Mouse (Mus musculus): ENCODE data around the gene Rfx8.

Rfx8 gene

DNA sequence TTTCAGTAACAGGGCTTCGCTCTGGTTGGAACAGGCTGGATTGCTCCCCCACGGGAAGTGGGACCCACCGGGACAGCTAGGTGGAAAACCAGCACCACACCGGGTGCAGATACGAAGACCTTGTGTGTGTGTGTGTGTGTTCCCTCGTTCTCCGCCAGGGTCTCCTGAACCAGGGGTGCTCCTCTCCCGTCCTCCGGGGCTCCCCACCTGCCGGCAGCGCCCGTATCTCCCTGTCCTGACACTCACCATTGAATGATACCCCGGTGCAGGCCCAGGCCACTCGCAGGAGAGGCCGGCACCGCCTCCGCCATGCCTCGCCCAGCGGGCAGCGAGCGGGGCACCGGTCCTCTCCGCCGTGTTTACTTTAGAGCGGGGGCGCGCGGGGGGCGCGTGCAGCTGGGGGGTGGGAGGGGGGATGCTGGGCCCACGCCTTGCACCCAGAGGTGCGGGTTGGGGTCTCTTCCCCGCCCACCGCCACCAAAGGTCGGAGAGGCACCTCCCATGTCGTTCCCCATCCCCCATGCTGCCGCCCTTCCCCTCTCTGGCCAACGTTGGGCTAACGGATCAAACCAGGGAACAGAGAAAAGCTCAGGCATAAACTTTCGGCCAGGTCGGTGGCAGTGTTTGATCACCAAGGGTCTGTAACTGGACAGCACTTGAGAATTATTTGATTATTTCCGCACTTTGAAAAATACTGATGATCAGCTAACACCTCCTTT lies at the start of gene Rfx8:
Gene Rfx8 (minus strand): TSS at position 366 of the 719 bp plus-strand sequence.
- DNase-seq, result no peak

DNA sequence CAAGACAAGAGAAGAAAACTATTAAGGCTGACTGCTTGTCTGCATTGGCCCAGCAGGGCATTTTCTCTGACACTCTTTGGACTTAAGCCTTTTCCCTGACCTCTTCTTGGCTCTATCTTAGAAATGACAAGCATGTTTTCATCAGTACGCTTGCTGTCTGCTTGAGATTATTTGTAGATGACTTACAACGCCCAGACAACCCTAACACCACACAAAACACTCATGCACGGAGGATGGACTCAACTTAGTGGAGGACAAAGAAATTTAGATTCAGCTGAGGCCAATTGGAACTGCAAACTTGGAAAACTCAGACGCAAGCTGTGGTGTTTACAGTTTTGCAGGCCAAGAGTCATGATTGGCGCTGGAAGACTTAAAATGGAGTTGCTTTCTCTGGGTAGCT lies 49.6 kb upstream of the Rfx8 start:
- DNase-seq, result no peak

DNA sequence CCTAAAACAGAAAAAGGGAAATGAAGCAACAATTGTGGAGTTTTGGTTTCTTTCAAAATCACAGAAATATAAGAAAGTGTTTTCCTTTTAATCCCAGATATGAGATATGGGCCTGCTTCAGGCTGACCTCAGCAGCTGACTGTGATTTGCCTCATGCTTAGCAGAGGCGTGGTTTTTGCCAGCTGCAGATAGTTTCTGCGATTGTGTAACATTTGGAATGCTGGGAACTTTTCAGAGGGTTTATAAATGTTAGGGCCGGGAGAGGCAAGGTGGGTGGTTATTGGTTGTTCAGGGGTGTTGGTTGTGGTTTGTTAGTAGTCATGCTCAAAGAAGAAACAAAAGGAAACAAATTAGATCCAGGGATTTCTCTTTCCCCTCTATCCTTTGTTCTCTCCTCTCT lies 47.2 kb upstream of the Rfx8 start:
- DNase-seq, result no peak

DNA sequence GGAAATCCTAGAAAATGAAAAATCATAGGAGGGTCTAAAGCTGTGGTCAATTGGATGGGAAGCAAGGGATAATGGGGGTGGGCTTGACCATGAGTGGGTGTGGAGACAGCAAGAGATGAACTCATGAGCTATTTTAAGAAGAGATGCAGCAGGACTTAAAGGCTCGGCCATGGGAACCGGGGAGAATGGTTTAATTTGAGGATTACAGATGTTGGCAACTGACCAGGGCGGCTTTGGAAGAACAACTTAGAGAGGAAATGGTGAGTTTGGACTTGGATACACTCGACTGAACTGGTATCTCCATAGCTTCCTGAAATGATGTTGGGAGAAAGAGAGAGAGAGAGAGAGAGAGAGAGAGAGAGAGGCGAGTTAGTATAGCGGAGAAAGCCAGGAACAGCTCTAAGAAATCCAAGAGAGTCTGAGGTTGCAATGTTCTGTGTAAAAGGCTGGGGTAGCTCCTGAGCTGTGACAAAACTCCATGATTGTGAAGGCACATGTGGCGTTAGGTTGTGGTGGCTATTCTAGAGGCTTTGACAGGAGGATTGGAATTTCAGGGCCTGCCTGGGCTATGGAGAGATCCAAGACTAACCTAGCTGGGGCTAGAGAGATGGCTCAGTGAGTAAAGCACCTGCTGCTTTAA lies 45.2 kb upstream of the Rfx8 start:
- no peak for DNase-seq

DNA sequence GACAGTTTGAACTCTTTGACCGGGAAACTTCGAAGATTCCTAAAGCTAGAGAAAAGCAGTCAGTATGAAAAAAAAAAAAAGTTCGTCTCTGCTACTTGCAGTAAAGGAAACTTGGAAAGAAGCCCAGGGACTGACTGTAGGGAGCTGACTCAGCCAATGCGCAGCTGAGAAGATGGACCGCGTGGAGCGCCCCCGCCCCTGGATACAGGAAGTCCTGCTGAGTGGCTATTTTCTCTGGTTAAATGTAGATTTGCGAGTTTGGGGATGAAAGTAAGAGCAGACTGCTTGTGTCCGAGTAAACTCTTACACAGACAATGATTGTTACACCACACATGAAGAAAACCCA lies 41.2 kb upstream of the Rfx8 start:
- DNase-seq, result peak; percentile 91

DNA sequence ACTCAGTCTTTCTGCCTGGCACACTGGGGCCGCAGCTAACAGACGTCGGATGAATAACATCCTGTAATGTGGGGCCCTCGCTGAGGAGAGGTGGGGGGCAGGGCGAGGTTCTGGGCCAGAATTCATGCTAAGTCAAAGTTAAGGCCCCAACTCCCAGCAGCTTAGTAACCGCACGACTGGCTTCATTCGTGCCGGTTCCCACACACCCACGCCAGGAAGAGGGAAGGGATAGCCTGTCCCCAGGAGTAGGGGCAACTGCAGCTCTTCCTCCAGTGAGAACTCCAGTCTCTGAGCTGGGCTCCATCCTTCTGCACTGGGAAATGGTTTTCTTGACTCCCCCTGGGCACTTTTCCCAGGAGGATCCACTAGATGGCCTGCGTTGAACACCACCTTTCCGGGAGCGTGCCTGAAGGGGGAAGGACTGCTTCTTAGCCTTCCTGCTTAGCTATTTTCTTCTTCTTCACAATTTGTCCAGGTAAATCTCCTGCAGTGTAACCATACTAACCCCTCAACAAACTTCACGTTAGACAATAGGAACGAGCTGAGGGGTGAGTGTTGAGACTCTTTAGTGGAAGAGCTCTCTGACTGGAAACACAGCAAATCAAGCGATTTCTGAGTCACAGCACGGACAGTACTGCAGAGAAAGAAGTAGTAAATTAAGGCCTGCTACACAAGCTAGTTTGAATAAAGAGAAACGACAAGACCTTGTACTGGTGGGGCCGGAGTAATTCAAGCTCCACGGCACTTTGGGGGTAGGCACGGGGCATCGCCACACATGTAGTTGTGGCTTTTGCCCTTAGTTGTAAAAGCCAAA lies 40.6 kb upstream of the Rfx8 start:
- peak; percentile 79 for DNase-seq

DNA sequence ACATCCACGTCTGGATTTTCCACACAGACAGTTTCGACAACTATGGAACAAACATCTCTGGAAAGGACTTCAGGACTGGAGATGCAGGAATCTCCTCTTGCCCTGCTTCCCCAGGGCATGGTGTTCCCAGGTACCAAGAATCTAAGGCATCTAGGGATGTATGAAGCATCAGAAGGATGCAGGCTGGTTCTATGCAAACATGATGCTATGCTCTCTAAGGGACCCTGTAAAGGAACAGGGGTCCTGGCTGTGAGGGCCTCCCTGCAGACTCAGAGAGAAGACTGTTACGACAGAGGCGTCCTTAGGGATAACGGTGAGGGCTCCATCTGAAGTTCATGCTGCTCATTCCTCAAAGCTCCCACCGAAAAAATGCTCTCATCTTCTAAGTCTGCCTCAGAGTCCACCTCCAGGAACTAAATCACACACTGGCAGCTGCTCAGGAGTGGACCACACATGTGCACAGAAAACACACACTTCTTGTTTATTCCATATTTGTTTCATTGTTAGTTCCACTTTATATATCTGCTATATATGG lies 39.5 kb upstream of the Rfx8 start:
- DNase-seq, result no peak

DNA sequence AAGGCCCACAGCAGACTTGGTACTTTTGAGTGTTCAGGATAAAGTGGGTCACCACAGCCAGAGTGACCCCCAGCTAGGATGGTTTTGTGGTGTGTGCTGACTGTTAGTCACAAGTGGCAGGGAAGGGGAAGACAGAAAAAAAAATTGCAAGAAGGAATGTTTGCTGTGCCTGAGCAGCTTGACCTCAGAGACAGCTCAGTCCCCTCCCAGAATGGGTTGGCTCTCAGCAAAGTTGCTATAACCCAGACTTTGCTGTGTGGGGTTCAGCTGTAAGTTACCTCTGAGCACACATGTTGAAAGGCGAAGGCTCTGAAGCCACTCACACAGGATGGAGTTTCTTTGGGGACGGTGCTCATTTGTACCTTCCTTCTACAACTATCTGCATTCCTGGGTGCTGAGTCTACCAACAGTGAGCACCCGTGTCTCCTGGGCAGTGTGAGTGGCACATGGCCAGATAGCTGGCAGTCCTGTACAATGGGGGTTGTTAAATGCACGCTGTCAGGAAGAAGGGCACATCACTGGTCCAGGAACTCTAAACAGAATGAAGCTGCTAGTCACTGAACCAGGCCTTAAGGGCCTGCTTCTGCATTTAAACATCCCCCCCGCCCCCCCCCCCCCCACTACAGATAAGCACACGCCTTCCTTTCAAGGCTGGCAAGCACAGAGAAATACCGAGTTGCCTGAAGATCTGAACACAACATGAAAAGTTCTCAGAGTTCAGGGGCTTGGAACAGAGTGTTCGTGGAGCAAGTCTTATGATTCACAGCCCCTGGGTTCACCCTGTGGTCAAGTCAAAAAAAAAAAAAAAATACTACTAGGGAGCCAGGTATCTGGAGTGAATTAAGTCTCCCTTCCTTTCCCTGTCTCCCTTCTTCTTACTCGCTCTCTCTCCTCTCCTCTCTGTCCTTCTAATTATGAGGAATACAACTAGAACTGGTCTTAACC lies 38.7 kb upstream of the Rfx8 start:
- DNase-seq, result no peak

DNA sequence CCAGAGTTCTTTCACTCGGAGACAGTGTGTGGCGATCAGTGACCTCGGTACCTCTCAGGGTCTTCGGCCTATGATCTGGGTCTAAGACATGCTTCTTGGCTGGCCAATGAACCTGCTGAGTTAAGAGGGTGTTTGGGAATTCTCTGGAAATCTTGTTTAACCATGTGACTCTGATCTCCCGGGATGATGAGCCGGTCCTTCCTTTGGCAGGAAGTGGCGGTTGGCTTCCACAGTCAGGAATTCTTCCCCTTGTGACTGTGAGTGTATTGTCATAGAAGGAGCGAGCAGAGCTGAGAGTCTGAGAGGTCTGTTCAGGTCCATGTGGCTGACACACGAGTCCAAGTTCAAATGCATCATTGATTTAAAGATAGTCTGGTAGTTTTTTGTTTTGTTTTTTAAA lies 37.4 kb upstream of the Rfx8 start:
- peak; percentile 43 for DNase-seq

DNA sequence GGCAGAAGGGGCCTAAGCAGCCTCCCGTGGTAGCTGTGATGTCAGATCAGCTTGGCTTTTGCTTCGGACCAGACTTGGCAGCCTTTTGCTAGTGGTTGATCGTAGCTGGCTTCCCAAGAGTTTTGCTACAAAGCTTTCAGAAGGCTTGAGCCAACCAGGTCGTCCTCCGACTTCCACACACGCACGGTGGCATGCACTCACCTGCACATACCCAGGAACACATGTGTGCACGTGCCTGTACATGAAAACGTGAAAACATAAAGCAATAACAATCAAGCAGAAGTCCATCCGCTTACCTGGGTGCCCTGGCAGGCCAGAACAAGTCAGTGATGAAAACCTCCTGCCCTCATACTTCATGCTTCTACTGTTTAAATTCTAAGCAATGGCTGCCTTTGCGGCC lies 36.2 kb upstream of the Rfx8 start:
- no peak for DNase-seq

DNA sequence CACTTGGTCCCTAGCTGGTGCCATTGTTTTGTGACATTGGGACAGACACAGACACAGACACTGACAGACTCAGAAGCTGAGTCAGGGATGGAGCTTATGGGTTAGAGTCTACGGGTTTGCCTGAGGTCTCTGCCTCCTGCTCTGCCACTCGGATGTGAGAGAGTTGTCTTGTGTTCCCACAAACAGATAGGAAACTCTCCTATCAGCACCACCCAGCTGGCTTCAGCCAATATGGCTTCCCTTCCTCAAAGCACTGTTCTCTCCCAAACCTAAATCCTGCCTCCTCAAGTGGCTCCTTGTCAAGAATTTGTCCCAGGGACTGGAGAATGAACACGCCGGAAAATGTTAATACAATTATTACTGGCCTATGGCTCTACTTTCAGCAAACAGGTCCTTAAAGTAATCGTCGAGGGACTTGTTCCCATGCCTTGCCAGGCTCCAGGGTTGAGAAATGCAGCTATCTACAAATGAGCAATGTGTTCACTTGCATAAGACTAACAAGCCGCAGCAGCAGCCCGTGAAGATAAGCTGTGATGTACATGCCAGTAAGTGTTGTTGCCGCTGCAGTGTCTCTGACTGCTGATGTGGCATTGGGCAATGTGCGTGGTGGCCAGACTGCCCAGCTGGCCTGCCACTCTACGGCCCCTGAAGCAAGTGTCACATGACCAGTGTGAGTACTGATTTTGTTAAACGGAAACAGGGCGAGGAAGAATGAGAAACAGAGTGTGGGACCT lies 33.6 kb upstream of the Rfx8 start:
- no peak for DNase-seq

DNA sequence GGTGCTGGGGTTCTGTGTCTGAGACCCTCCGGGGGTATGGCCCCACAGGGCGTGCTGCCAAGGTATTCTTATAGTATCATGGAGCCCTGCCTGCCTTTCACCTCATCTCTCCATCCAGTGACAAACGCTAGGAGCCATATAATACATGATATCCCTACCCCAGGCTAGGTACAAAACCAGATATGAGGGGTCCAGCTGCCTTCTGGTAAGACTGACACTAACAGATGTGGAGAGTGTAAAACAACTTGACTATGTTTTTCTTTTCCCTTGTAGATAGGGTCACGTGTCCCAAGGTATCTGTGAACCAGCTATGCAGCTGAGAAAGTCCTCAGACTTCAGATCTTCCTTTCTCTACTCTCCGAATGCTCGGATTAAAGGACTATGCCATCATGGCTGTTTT lies 30.7 kb upstream of the Rfx8 start:
- DNase-seq, result no peak

DNA sequence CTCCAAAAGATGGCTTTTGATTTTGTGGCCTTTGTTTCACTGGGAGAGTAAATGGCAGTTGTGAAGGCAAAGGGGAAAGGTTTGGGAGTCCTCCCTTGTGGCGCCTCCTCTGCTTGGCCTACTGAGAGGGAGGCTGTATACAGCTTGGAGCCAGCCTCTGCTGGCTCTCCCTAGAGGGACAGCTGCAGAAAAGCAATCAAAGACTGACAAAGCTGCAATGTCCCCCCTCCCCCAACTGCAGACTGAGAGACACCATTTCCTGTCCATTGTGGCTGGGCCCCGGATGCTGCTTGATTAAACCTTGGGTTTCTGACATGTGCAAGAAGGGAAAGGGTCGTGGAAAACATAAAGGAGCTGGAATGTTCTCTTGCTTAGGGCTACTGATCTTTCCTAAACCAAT lies 28.9 kb upstream of the Rfx8 start:
- DNase-seq, result no peak

DNA sequence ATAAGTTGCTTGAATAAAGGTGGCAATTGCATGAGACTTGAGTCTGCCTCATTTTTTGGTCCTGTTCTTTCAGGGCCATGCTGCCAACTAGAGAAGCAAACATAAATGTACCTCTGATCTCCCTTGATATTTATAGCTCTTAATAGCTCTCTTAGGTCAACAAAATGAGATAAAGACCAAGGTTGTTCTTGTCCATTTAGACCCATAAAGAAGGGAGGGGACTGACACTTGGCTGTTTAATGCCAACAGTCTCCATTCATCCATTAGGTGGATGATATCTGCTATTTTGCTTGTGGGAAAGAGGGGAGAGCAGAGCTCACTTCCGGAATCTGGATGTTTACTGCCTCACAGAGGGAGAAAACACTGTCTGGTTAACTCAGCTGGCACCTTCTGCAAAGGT lies 28.4 kb upstream of the Rfx8 start:
- no peak for DNase-seq

DNA sequence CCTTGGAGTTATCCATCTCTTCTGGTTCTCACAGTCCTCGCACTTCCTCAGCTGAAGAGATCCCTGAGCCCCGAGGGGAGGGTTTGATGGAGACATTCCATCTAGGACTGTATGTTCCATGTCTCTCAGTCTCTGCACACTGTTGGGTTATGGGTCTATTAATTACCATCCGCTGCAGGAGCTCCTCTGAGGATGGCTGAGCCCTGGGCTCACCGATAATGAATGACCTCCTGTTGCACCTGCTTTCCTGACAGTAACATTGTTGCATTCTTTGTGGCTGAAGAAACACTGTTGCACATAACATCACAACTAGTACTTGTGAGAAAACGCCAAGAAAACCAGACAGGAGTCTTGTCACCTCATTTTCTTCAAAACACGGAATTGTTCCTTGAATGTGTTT lies 27.9 kb upstream of the Rfx8 start:
- DNase-seq, result no peak

DNA sequence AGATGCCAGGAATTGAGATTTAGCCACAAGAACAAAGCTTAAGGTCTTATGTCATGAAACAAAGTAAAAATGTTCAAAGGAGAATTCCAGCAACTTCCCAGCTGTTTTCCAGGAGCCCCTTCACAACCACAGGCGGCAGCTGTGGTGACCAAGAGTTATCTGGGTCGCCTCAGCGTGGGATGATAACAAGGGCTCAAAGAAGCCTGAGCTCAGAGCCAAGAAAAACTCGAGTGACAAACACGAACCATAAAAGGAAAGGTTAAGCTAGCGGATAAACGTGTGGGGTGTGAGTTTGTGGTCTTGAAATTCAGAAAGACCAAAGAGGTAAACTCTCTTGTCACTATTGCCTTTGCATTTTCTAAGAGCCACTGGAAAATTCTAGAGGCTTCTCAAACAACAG lies 25.7 kb upstream of the Rfx8 start:
- no peak for DNase-seq

DNA sequence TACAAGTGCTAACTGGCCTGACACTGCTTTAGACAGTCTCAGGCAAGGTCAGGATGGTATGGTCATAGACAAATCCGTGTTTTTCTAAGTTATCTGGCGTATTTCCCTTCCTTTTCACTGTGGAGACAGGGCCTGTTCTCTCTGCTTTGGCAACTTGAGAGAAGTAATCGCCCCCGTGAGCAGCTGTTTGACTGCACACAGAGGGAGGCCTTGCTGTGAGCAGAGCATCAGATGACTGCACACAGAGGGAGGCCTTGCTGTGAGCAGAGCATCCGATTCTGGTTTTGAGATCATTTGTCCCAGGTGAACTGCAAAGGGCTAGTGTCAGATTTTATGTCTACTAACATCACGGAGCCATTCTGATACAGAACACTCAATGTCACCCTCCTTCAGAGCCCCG lies 20.2 kb upstream of the Rfx8 start:
- no peak for DNase-seq

DNA sequence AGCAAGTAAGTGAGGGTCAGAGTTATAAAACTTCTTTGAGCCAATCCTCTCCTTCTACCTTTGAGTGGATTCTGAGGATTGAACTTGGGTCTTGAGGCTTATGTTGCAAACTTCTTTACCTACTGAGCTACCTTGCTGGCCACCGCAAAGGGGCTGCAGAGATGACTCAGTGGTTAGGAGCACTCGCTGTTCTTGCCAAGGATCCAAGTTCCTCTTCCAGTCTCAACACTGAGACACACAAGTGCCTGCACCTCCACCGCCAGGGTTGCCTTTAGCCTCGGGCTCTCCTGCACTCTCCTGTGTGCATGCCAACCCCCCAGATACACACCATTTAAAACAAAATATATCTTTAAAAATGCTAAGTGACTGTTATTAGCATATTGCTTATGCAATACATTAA lies 19.2 kb upstream of the Rfx8 start:
- no peak for DNase-seq

DNA sequence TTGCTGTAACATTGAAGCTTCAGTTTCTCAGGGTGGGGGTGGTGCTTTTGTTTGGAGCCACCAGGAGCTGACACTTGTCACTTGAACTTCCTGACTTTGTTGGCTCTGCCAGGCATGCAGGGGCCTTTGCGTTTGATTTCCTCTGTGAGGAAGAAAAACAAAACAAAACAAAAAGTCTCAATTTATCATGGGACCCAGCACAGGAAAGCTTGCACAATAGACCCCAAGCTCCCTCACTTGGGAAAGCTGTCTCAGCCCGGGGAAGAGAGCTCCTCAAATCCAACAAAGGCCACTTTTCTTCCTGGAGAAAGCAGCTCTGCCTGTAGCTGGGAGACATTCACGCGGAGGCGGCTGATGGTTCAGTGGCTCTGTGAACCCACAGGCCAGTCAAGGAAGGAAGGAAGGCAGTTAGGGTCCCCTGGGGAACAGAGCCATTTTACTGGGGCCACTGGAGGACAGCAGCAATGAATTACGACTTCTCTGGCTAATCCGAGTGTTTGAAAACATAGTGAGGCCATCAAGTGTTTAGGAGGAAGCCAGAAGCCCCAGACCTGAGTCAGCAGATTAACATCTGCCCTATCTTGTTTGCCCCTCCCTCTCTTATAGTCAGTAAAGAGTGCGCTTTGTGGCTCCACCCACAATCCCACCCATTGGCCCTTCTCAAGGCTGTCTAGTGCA lies 15.3 kb upstream of the Rfx8 start:
- DNase-seq, result peak; percentile 88

DNA sequence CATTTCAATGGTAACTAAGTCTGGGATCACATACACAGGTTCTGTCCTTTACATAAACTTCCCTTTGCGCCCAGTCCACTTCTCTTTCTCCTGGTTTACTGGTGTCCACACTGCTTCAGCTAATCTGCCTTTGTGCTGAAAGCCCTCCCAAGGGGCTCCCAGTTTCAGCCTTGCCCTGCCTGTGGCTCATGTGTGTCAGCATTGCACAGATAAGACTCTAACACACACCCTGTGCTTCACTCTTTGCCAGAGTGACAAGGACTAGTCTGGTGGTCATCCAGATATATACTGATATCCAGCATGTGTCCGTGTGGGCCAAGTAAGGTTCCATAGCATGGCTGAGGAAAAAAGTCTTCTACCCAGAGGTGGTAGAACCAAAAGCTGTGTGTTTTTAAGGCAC lies 14.7 kb upstream of the Rfx8 start:
- DNase-seq, result no peak

DNA sequence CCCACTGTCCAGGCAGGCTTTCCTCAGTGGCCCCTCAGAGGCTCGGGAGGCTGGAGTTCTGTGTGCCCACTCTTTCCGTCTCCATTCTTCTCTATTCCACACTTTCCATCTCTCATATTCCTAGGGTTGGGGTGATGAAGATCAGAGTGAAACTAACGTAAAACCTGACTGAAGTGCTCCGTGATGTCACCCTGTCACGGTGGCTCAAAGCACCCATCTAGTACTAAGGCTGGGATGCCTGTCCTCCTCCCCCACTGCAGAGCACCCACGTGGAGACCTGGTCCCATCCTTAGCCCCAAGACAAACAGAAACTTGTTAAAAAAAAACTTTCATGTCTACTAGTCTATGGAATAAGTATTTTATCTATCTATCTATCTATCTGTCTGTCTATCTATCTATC lies 14.1 kb upstream of the Rfx8 start:
- no peak for DNase-seq

DNA sequence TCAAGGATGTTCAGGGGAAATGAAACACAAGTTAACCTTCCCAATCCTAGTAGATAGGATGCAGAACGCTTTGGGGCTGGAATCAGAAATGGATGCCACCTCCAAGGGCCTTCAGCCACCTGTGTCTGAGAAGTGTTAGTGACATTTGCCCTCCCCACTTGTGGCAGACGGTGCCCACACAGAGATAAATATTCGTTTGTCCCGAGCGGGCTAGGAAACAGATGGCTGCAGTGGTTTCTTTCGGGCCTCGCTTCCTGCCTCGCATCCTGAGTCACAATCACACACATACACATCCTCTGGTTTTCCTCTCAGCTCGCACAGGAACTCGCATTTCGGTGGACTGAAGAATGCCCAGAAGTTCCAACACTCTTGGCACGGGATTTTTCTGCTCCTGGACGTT lies 13.5 kb upstream of the Rfx8 start:
- peak; percentile 58 for DNase-seq

All from kidney, adult 9 months (tissue).